Mouse (Mus musculus) right cerebral cortex, adult 2 months (tissue): ENCODE results near the gene Il17rc.

ENCODE experiments used
- DNase-seq, 2 experiments: peaks; one replicate each; pipeline ENCODE4 v3.0.0; 2021 to 2022; ENCODE audit warnings: low spot score in 2 of 2

Gene Il17rc

DNA sequence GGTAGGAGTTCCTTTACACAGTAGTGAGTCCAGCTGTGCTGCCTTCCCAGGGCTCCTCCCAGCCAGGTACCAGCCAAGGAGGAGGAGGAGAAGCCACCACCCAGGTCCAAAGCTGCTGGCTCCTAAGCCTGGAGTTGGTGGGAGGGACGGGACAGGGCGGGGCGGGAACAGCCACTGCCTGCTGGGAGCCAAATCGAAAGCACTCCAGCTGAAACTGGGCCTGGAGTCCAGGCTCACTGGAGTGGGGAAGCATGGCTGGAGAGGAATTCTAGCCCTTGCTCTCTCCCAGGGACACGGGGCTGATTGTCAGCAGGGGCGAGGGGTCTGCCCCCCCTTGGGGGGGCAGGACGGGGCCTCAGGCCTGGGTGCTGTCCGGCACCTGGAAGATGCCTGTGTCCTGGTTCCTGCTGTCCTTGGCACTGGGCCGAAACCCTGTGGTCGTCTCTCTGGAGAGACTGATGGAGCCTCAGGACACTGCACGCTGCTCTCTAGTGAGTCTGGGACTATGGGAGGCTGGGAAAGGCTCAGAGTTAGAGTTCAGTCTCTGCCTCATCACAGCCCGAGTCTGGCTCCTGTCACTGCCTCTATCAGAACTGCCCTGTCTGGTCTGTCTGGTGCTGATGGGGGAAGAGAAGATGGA, at the start of gene Il17rc:
Gene Il17rc, plus strand, starts transcription at position 131 of the 640 bp plus-strand sequence.
- DNase-seq, result no peak

DNA sequence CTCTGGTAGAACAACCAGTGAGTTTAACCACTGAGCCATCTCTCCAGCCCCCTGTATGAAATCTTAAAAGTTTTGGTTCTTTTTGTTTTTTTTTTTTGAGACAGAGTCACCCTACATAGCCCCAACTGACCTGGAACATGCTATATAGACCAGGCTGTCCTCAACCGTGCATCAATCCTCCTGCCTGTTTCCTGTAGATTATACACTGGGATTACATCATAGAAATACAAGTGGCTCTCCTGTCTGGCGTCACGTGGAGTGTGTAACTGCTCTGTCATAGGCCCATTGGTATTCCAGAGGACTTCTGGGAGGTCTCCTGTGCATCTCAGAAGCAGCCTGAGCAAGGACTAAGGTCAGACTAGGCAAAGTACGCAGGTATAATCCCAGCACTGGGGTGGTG, 48.2 kb upstream of the Il17rc start:
- DNase-seq, result no peak

DNA sequence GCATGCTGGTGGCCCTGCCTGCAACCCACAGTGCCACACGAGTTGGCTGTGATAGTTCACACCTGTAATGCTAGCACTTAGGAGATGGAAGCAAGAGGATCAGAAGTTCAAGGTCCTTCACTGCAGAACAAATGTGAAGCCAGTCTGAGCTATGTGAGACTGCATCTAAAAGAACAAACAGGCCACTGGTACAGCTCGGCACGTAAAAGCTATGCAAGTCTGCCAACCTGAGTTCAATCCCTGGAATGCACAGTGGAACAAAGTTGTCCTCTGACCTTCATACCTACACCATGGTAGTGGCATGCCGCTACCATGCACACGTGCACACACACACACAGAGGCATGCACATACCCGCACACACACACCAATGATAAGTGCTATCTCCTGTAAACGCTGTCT, 47.0 kb upstream of the Il17rc start:
- DNase-seq, result no peak

DNA sequence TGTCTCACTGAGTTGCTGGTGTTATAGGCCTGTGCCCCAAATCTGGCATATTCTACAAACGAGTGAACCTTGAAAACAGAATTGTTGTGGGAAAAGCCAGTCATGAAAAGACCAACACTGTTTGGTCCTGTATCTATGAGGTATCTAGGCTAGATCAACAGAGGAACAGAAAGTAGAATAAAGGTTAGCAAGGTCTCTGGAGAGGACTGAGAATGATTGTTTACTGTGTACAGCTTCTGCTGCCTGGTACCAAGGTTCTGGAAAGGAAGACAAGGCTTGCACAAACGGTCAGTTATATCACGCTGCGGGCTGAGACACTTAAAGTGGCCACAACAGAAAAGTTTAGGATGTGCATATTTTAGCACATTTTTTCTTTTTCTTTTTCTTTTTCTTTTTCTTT, 44.5 kb upstream of the Il17rc start:
- no peak for DNase-seq

DNA sequence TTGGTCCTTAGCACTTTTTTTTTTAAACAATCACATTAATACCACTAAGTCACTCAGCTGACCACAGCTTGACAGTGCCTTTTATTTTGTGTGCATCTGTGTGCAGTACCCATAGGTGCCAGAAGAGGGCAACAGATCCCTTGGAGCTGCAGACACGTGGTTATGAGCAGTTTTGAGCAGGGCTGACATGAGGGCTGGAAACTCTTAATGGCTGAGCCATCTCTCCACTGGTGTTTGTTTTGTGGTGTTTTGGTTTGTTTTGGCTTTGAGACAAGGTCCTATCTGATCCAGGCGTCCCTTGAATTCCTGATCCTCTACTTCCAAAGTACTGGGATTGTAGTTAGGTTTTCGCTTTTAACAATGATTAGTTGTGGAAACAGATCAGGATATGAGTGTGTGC, 43.8 kb upstream of the Il17rc start:
- DNase-seq, result no peak

DNA sequence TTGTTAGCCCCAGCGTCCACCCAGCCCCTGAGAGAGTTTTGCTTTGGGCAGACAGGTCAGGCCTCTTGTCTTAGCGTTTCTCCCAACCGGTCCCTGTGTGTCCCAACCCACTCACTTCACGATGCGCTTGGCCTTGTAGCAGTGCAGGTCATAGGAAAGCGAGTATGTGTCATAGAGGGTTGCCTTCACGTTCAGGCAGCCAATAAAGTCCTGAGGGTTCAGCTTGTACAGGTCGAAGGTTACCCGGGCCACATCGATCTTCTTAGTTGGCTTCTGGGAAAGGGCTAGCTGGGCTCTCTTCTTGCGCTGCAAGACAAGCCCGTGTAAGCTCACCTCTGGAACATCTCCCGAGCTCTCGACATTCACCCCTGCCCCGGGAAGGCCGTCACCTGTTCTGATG, 43.2 kb upstream of the Il17rc start:
- no peak for DNase-seq

DNA sequence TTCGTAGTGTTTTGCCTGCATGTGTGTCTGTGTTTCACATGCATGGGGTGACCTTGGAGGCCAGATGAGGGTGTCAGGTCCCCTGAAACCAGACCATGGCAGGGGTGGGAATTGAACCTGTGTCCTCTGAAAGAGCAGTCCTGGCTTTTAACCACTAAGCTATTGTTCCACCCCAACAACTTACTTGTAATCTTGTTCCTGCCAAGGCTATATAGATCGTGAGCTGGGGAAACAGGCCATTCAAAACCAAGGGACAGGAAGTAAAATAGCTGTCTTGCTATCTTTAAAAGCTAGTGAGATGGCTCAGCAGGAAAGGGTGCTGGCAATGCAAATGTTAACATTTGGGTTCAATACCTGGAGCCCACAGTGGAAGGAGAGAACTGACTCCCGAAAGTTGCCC, 41.3 kb upstream of the Il17rc start:
- no peak for DNase-seq

DNA sequence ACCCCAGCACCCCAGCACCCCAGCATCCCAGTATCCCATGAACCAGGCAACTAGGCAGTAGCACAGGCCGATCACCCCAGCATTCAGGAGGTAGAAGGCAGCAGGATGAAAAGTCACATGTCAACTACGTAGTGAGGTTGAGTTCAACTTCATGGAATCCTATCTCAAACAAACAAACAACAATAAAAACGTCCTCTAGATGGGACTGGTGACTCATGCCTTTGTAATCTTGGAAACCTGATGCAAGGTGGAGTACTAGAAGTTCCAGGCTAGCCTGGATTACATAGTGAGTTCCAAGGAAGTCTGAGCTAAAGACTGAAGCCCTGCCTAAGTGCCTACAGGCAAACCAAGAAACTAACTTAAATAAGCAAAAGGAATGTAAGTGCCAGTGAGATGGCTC, 40.4 kb upstream of the Il17rc start:
- DNase-seq, result no peak

DNA sequence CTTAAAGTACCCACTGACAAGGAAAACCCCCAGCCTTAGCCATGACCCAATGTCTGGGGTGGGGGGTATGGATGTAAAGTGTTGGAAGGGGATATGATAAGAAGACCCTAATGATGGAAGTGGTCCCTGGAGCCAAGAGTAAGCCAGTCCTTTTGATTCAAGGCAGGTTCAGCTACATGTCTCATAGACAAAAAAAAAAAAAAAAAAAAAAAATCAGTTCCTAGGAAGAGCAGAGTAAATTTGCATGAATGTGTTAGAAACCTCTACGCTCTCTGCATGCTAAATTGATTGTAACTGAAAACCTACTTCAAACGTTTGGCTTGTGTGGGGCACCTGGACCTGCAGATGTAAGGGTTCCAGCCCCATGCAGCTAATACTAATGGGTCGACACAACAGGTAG, 39.4 kb upstream of the Il17rc start:
- DNase-seq, result no peak

DNA sequence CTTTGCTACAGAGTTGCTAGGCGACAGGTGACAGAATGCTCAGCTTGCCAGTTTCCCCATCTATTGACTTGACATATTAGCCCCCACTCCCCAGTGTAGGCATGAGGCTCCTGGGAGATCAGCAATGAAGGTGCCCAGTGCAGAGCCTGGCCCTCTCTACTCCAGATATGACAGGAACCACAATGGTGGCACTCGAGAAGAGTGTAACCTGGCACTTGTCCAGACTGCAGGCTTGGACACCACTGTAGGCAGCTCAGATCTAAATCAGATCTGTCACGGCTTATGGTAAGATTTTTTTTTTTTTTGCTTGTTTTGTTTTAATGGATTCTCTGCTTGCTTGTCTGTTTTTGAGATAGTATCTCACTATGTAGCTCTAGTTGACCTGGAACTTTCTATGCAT, 37.6 kb upstream of the Il17rc start:
- no peak for DNase-seq

DNA sequence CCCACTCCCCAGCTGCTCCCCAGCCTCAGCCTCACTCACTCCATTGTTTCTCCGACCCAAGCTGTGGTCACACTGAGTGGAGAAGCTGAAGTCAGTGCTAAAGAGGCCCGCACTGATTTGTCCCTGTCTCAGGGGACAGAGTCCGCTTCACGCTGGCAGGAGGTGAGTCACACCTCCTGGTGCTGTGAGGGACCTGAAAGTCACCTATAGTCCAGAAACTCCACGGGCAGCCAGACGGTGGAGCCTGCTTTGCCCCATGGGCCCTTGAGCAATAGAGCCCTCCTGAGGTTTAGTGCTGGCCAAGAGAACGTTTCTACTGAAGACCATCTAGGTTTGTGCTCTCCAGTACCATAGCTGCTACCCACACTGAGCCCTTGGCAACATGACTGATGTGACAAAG, 36.5 kb upstream of the Il17rc start:
- DNase-seq, result no peak

DNA sequence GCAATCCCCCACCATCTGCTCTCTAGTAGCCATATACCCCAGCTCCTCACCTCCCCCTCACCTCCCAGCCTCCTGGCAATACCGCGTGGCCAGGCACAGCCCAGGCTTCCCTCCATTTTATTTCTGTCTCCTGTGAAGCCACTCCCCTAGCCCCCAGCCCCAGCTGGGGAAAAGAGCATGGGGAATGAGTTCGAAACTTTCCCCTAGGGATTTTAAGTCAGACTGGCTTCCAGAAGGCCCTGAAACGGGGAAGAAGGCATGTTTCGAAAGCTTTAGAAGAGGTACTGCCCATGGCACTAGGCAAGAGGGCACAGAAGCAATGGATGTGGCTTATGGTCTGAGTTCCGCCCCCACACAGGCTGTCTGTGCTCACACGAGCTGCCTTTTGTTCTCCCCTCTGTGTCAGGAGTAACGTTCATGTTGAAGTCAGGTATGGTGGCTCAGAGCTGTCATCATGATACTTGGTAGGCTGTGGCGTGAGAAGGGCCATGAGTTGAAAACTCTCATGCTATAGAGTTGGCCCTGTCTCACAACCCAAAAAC, 35.5 kb upstream of the Il17rc start, which contains the start of gene Cidec:
Gene Cidec, minus strand, starts transcription at position 97 of the 542 bp plus-strand sequence.
- no peak for DNase-seq

DNA sequence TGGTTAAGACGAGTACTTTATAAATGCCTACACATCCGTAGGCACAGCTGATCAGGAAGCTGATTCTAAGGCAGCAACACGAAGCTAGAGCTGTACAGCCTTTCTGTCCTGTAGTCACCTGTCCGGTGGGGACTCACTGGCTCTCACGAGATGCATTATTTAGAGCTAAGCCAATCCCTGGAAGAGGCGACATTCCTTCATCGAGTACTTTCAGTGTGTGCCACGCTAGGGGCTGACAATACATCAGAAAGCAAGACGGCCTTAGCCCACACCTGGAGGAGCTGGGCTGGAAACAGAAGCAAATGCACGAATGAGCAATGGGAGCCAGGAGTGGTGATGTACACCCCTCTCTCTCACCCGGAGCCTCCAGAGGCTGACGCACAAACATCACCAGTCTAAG, 34.1 kb upstream of the Il17rc start:
- DNase-seq, result no peak

DNA sequence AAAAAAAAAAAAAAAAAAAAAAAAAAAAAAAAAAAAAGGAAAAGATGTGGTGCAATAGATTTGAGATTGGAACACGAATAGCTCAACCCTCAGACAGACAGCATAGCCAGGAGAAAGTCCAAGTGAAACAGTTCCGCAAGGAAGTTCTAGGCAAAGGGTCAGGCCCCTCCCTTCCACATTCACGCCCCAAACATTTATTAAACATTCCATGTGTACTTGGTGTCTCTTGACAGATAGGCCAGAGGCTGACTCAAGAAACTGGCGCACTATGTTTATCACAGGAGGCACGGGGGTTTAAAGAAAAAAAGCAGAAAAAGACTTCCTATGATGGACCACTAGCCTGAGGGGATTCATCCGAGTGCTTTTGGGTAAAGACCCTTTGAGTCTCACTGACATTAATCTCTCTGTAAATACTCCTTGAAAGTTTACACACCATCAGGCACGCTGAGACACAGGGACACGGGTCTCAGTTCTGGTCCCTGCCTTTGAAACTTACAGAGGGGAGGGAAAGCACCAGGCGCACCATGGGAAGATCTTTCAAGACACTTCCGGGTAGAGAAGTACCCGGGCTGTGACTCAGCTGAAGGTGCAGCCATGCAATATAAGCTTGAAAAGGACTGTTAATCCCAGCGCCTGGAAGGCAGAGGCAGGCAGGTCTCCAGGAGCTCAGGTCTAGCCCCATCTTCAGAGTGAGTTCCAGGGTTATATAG, 32.4 kb upstream of the Il17rc start:
- DNase-seq, result no peak

DNA sequence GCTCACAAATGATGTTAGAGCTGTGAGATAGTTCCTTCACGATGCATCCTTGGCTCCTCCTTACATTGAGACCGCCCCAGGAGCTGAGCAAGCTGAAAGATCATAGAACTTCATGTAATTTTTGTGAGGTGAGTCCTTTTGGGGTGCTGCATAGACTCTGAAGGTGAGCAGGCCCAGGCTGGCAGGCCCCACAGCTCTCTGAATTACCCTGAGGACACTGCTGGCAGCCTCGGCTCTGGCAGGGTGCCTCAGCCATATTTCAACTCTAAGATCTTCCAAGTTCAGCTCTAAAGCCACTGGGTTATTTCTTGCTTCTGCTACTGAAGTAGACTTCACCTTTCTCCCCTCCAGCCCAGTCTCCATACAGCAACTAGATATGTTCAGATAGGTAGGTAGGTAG, 30.5 kb upstream of the Il17rc start:
- no peak for DNase-seq

DNA sequence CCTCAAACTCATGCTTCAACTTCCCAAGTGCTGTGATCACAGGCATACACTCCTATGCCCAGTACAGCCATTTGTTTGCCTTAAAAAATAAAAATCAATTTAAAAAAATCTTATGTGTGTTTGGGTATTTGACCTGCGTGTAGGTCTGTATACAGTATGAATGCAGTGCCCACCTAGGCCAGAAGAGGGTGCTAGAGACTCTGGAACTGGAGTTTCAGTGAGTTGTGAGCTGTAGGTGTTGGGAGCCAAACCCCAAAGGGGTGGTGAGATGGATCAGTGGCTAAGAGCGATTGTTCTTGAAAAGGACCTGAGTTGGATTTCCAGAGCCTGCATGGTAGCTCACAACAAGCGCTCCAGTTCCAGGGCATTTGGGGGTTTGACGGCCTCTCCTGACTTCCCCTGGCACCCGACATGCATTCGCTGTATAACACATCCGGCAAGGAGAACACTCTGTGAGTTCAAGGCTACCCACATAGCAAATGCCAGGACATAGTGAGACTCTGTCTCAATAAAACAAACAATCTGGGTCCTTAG, 30.0 kb upstream of the Il17rc start:
- DNase-seq, result peak; percentile 76 to 79

DNA sequence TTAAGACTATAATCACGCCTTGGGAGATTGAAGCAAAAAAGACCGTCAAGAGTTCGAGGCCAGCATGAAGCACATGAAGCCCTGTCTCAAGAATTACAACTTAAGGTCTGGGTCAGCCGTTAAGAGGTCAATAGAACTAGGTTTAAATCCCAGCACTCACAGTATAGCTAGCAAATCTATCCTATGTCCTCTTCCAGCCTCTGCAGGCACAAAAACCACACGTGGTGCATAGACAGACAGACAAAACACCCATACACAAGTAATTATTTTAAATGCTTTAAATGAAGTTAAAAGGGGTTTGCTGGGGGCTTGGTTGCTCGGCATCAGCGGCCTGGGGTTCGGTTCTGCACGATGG, 29.2 kb upstream of the Il17rc start:
- no peak for DNase-seq

DNA sequence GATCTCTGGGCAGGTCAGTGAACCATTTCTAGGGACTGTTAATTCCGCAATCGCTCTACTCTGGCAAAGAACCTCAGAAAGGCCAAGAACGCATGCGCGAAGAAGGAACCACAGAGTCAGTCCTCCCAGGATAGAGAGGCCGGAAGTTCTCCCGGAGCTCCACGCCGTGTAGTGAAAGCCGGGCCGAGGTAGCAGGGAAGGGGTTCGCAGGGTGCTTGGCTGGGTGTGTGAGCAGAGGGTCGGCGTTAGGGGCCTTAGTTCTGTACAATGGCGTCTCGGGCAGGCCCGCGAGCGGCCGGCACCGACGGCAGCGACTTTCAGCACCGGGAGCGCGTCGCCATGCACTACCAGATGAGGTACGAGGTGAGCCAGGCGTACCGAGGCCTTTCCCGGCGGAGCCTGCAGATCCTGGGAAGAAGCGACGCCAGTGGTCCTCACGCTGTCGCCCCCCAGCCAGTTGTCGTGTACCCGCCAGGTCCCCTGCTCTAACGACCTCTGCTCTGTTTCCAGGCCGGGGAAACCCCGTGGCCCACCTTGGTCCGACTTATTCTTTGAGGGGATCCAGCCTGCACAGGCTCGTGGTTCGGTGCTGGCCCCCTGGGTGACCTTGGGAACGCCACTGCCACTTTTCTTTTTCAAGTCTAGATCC, 28.7 kb upstream of the Il17rc start, which contains the start of gene Jagn1:
Gene Jagn1, plus strand, starts transcription at position 128 of the 649 bp plus-strand sequence.
- DNase-seq, result peak; percentile 94 to 96

DNA sequence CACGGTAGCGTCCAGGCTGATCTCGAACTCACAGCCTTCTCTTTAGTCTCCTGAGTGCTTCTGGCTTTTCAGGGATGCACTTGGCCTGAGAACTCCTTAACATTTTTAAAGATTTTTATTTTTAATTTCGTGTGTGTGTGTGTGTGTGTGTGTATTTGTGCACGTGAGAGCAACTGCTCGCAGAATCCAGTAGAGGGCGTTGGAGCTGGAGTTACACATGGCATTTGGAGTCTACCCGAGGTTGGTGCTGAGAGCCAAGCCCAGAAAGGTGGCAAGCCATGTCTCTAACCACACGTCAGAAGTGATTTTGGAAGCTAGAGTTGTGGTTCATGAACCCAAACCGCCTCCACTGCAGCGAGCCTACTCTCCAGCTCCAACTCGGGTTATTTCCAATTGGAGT, 28.1 kb upstream of the Il17rc start:
- DNase-seq, result no peak

DNA sequence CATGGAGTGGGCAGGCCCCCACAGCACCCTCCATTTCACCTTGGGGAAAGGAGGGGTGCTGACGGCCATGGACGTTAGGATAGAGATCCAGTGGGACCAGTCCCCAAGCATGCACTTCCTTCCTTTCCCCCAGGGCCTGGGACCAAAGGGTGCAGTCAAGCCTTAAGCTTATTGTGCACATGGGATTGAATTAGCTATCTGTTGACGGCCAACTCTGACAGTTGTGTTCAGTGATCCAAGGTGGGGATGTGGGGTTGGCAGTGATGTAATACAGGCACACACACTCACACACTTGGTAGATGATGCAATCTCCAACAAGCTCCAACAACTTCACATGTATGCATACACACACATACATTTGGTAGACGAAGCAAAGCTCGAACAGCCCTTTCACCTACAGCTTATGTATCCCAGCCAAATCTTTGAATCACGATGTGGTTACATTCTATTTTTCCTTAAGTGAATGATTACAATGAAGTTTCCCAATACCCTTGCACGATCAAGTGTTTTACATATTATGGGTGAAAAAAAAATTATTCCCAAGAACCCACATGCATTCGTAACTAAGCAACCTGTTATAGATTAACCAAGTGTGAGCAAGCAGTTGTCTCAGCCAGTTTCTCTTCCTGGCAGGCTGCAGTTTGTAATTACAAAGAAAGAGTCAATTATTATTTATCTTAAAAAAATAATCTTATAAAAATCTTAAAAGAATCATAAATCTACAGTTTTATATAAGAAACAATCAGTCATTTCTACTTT, 26.8 kb upstream of the Il17rc start:
- DNase-seq, result no peak

DNA sequence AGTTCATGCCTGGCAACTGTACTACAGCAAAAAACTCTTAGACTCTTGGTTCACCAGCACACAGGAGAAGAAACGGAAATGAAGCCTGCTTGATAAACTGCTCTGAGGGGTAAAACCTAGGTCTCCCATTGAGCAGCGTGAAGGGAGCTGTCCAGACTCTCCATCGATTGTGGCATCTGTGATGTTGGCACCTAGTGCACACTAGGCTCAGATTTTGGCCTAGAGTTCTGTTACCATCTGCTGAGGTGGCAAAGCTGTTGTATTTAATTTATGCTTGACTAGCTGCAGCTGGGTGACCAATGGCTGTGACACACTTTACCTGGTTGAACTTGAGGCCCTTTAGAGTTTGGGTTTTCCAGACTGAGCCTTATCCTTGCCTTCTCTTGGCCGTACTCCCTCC, 23.6 kb upstream of the Il17rc start:
- DNase-seq, result no peak

DNA sequence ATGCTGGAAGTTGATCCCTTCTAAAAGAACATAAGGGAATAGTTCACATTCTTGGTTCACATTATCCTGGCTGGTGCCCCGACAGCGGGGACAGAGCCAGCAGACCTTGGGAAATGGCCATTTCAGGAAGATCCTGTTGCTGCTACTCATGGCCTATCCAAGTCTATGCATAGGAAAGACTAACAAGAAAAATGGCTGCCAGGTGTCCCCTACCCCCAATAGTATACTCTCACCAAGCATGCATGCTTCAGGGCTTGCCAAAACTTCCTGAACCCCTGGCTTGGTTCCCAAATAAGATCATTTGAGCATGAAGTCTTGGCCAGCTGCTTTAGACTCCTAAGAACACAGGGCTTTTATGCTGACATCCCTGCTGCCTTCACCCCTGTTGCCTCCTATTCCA, 19.4 kb upstream of the Il17rc start:
- DNase-seq, result no peak
